Mouse (Mus musculus) hindbrain, embryonic 11.5 days (tissue): ENCODE data around the gene Sema4d. TPM values are rescaled to one million over a fixed set of nuclear protein-coding genes. Genes with fewer than 3 reads are reported as not detected.

Experiments
- ATAC-seq: fragments of 200-750 bp; cut with Nextera tagmentation; 2 replicates; pipeline ENCODE4 v1.8.0; 2017; ENCODE audit warnings: mild to moderate bottlenecking, moderate TSS enrichment, moderate library complexity; ENCODE audit not compliant: low FRiP score
- DNase-seq: peaks from one replicate; pipeline ENCODE4 v3.0.0-alpha.2; 2015; ENCODE audit warnings: low spot score
- H3K27ac ChIP-seq: fragments of 300-500 bp; sonication (generic); 2 replicates; pipeline ENCODE4 v1.5.1; 2014; ENCODE audit warnings: mild to moderate bottlenecking, low read depth, low read length
- H3K27me3 ChIP-seq: fragments of 300-500 bp; sonication (generic); 2 replicates; pipeline ENCODE4 v1.6.1; 2014; ENCODE audit warnings: mild to moderate bottlenecking, low read length, moderate library complexity, mixed read lengths; ENCODE audit not compliant: control insufficient read depth, insufficient read depth
- H3K36me3 ChIP-seq: fragments of 300-500 bp; sonication (generic); 2 replicates; pipeline ENCODE4 v1.6.1; 2014; ENCODE audit warnings: mild to moderate bottlenecking, low read length, moderate library complexity, mixed read lengths; ENCODE audit not compliant: control insufficient read depth, insufficient read depth
- H3K4me1 ChIP-seq: fragments of 300-500 bp; sonication (generic); replicated peaks from 2 replicates; pipeline ENCODE4 v1.6.1; 2014; ENCODE audit warnings: low read length, mixed read lengths; ENCODE audit not compliant: control insufficient read depth, insufficient read depth
- H3K4me2 ChIP-seq: fragments of 300-500 bp; sonication (generic); replicated peaks from 2 replicates; pipeline ENCODE4 v1.6.1; 2014; ENCODE audit warnings: mild to moderate bottlenecking, low read depth, low read length
- H3K4me3 ChIP-seq: fragments of 300-500 bp; sonication (generic); 2 replicates; pipeline ENCODE4 v1.5.1; 2014; ENCODE audit warnings: low read depth, low read length
- H3K9ac ChIP-seq: fragments of 300-500 bp; sonication (generic); 2 replicates; pipeline ENCODE4 v1.6.1; 2014; ENCODE audit warnings: low read depth, low read length
- H3K9me3 ChIP-seq: fragments of 300-500 bp; sonication (generic); 2 replicates; pipeline ENCODE4 v1.6.1; 2016; ENCODE audit warnings: low read length; ENCODE audit not compliant: control insufficient read depth
- WGBS: fragments of 180-500 bp; shearing (Covaris S2); extraction: QIAGEN DNeasy Blood & Tissue Kit; methylation state at CpG from one replicate; pipeline ENCODE4 v1.1.7; 2014; 5-methylcytosine and 5-hydroxymethylcytosine counted together
- polyA plus RNA-seq: library from polyadenylated mRNA; unstranded; fragments of >200 nt; fragmentation: Nextera tagmentation; extraction: Ambion mirVana; gene quantifications from 2 replicates; pipeline ENCODE4 v1.2.1, GENCODE M21; 2014

Sema4d gene
- polyA plus RNA-seq = 3.9 and 5.2 TPM in 2 replicates

GRCm38 (mm10) chr13:51793425-51793891, at the start of gene Sema4d:
TSS of gene Sema4d (minus strand) at chr13:51793747.
- Histone ChIP-seq H3K36me3 (no peaks in the 10 kb centered on the region), H3K4me2 (peak within 1 kb of the TSS; percentile 97), H3K4me3 (peak within 1 kb of the TSS; percentile 69), H3K4me1 (peaks cover 8% of the 10 kb centered on the region), H3K27ac (no peak within 1 kb of the TSS), H3K9me3 (no peaks in the 10 kb centered on the region), H3K9ac (peak within 1 kb of the TSS; percentile 73), H3K27me3 (peaks cover 11% of the 10 kb centered on the region)
- ATAC-seq (peak; percentile 73), DNase-seq (peak; percentile 85)
- WGBS = under 1% methylated on average over 37 of the region's 52 CpGs

GRCm38 (mm10) chr13:51843298-51843697, 49.8 kb upstream of the Sema4d start:
- H3K9ac ChIP-seq = no peak overlapping the region
- WGBS = 65% methylated on average over 4 of the region's 4 CpGs
- DNase-seq = no peak

GRCm38 (mm10) chr13:51842773-51843172, 49.2 kb upstream of the Sema4d start:
- DNase-seq (no peak), ATAC-seq (no peak)
- H3K9me3 ChIP-seq = no peaks in the 10 kb centered on the region
- peak overlapping the region; percentile 26 for H3K4me2 ChIP-seq
- no peak overlapping the region for H3K27ac ChIP-seq
- H3K4me3 ChIP-seq = no peak overlapping the region
- no peaks in the 10 kb centered on the region for H3K36me3 ChIP-seq
- 7% methylated on average over 12 of the region's 12 CpGs for WGBS
- peaks cover 39% of the 10 kb centered on the region for H3K27me3 ChIP-seq
- H3K4me1 ChIP-seq = peaks cover 16% of the 10 kb centered on the region
- H3K9ac ChIP-seq = no peak overlapping the region

More at GRCm38 (mm10) chr13:51843298-51843697, 49.8 kb upstream of the Sema4d start:
- H3K4me1 ChIP-seq = peaks cover 16% of the 10 kb centered on the region
- no peak for ATAC-seq
- H3K27me3 ChIP-seq = peaks cover 39% of the 10 kb centered on the region
- H3K36me3 ChIP-seq = no peaks in the 10 kb centered on the region
- no peak overlapping the region for H3K4me3 ChIP-seq
- H3K4me2 ChIP-seq = no peak overlapping the region
- H3K9me3 ChIP-seq = no peaks in the 10 kb centered on the region
- no peak overlapping the region for H3K27ac ChIP-seq

- Histone ChIP-seq H3K4me1 (peaks cover 16% of the 10 kb centered on the region), H3K36me3 (no peaks in the 10 kb centered on the region), H3K27ac (no peak overlapping the region), H3K4me2 (peak overlapping the region; percentile 2; the same call in 1 of the 2 replicates), H3K9ac (no peak overlapping the region), H3K4me3 (no peak overlapping the region), H3K27me3 (peaks cover 38% of the 10 kb centered on the region), H3K9me3 (no peaks in the 10 kb centered on the region)
- ATAC-seq (no peak), DNase-seq (no peak)
- WGBS = 6% methylated on average over 5 of the region's 5 CpGs
Observed at GRCm38 (mm10) chr13:51842191-51842590, 48.6 kb upstream of the Sema4d start.

GRCm38 (mm10) chr13:51841541-51842115, 48.1 kb upstream of the Sema4d start:
- peaks cover 16% of the 10 kb centered on the region for H3K4me1 ChIP-seq
- 10% methylated on average over 12 of the region's 12 CpGs for WGBS

GRCm38 (mm10) chr13:51840702-51841101, 47.2 kb upstream of the Sema4d start:
- Histone ChIP-seq H3K9ac (no peak overlapping the region), H3K27ac (no peak overlapping the region), H3K4me3 (no peak overlapping the region), H3K9me3 (no peaks in the 10 kb centered on the region), H3K4me1 (peaks cover 16% of the 10 kb centered on the region; the same call in 1 of the 2 replicates), H3K27me3 (peaks cover 35% of the 10 kb centered on the region), H3K4me2 (no peak overlapping the region), H3K36me3 (no peaks in the 10 kb centered on the region)
- DNase-seq (no peak), ATAC-seq (no peak)
- WGBS = 51% methylated on average over 6 of the region's 6 CpGs

More at GRCm38 (mm10) chr13:51841541-51842115, 48.1 kb upstream of the Sema4d start:
- DNase-seq (no peak), ATAC-seq (no peak)
- Histone ChIP-seq H3K9me3 (no peaks in the 10 kb centered on the region), H3K9ac (no peak overlapping the region), H3K27ac (no peak overlapping the region), H3K4me3 (peak overlapping the region; percentile 8; the same call in 1 of the 2 replicates), H3K27me3 (peaks cover 35% of the 10 kb centered on the region), H3K4me2 (0 out of 2 replicates have a peak overlapping the region, but pooled peaks have one; percentile 2), H3K36me3 (no peaks in the 10 kb centered on the region)

GRCm38 (mm10) chr13:51839250-51840026, 45.9 kb upstream of the Sema4d start:
- Histone ChIP-seq H3K4me3 (no peak overlapping the region), H3K27me3 (peaks cover 35% of the 10 kb centered on the region), H3K4me1 (peaks cover 16% of the 10 kb centered on the region; the same call in 1 of the 2 replicates), H3K27ac (no peak overlapping the region), H3K36me3 (no peaks in the 10 kb centered on the region), H3K9me3 (no peaks in the 10 kb centered on the region), H3K4me2 (no peak overlapping the region), H3K9ac (no peak overlapping the region)
- WGBS = 28% methylated on average over 8 of the region's 8 CpGs
- no peak for ATAC-seq
- DNase-seq = peak; percentile 59

GRCm38 (mm10) chr13:51837402-51837801, 43.9 kb upstream of the Sema4d start:
- WGBS = 48% methylated on average over 5 of the region's 5 CpGs
- Histone ChIP-seq H3K9me3 (no peaks in the 10 kb centered on the region), H3K27ac (no peak overlapping the region), H3K9ac (no peak overlapping the region), H3K27me3 (peaks cover 20% of the 10 kb centered on the region), H3K4me3 (no peak overlapping the region), H3K36me3 (no peaks in the 10 kb centered on the region), H3K4me2 (no peak overlapping the region), H3K4me1 (peaks cover 6% of the 10 kb centered on the region; the same call in 1 of the 2 replicates)
- no peak for ATAC-seq
- no peak for DNase-seq
